Mouse (Mus musculus): ENCODE results near the gene Tulp2.

GRCm38 (mm10) chr7:45436444-45436843 is 45.2 kb upstream of the Tulp2 start:
- no peak for TF ChIP-seq POLR2A (IDR thresholded peaks at IDR 0.05; ENCODE audit: borderline replicate concordance, extremely low read depth, low read depth, low read length)
- TF ChIP-seq CTCF (IDR thresholded peaks at IDR 0.05; ENCODE audit: insufficient read depth, low read length): no peak
